Mouse (Mus musculus) cerebral cortex, adult 2 months (tissue): ENCODE data around the gene Kcnj6.

Experiments used
- WGBS: fragments of 180-500 bp; shearing (Covaris S2); methylation state at CpG from one replicate; pipeline ENCODE4 v1.1.7; 2018; 5-methylcytosine and 5-hydroxymethylcytosine counted together

Gene Kcnj6

GRCm38 (mm10) chr16:94932702-94933101, 64.8 kb downstream of the Kcnj6 start:
- 42% methylated on average over 8 of the region's 8 CpGs for WGBS

GRCm38 (mm10) chr16:94931343-94932301, 65.9 kb downstream of the Kcnj6 start:
- WGBS = 9% methylated on average over 21 of the region's 21 CpGs

GRCm38 (mm10) chr16:94925364-94925763, 72.1 kb downstream of the Kcnj6 start:
- 41% methylated on average over 6 of the region's 6 CpGs for WGBS

- 42% methylated on average over 5 of the region's 5 CpGs for WGBS
Measured at GRCm38 (mm10) chr16:94919177-94919576, 78.3 kb downstream of the Kcnj6 start.

- 47% methylated on average over 4 of the region's 4 CpGs for WGBS
Measured at GRCm38 (mm10) chr16:94906026-94906425, 91.5 kb downstream of the Kcnj6 start.

GRCm38 (mm10) chr16:94898832-94899231, 98.7 kb downstream of the Kcnj6 start:
- 60% methylated on average over 6 of the region's 6 CpGs for WGBS

GRCm38 (mm10) chr16:94892162-94892650, 105.3 kb downstream of the Kcnj6 start:
- 96% methylated on average over 4 of the region's 4 CpGs for WGBS

- WGBS = 44% methylated on average over 6 of the region's 6 CpGs
Measured at GRCm38 (mm10) chr16:94890581-94890980, 106.9 kb downstream of the Kcnj6 start.

GRCm38 (mm10) chr16:94890056-94890455, 107.4 kb downstream of the Kcnj6 start:
- 21% methylated on average over 2 of the region's 2 CpGs for WGBS

GRCm38 (mm10) chr16:94888554-94888953, 108.9 kb downstream of the Kcnj6 start:
- 66% methylated on average over 11 of the region's 11 CpGs for WGBS

- 57% methylated on average over 7 of the region's 7 CpGs for WGBS
Measured at GRCm38 (mm10) chr16:94886398-94886797, 111.1 kb downstream of the Kcnj6 start.

GRCm38 (mm10) chr16:94885062-94885461, 112.4 kb downstream of the Kcnj6 start:
- WGBS = 40% methylated on average over 7 of the region's 7 CpGs

- WGBS = 57% methylated on average over 3 of the region's 3 CpGs
Measured at GRCm38 (mm10) chr16:94883909-94884308, 113.6 kb downstream of the Kcnj6 start.

GRCm38 (mm10) chr16:94883196-94883595, 114.3 kb downstream of the Kcnj6 start:
- WGBS = 44% methylated on average over 8 of the region's 8 CpGs

GRCm38 (mm10) chr16:94882111-94882510, 115.4 kb downstream of the Kcnj6 start:
- 43% methylated on average over 7 of the region's 7 CpGs for WGBS

GRCm38 (mm10) chr16:94872614-94873272, 124.8 kb downstream of the Kcnj6 start:
- WGBS = 21% methylated on average over 9 of the region's 9 CpGs

- 64% methylated on average over 5 of the region's 5 CpGs for WGBS
Measured at GRCm38 (mm10) chr16:94868354-94868753, 129.1 kb downstream of the Kcnj6 start.

GRCm38 (mm10) chr16:94866300-94866956, 131.1 kb downstream of the Kcnj6 start:
- WGBS = 49% methylated on average over 14 of the region's 14 CpGs

GRCm38 (mm10) chr16:94865796-94866195, 131.7 kb downstream of the Kcnj6 start:
- WGBS = 35% methylated on average over 1 of the region's 1 CpGs

GRCm38 (mm10) chr16:94865101-94865500, 132.4 kb downstream of the Kcnj6 start:
- 59% methylated on average over 7 of the region's 7 CpGs for WGBS

GRCm38 (mm10) chr16:94863475-94863874, 134.0 kb downstream of the Kcnj6 start:
- WGBS = 85% methylated on average over 5 of the region's 5 CpGs

GRCm38 (mm10) chr16:94855990-94856389, 141.5 kb downstream of the Kcnj6 start:
- 94% methylated on average over 5 of the region's 5 CpGs for WGBS
